Mouse (Mus musculus): Measurements from ENCODE around the gene 6030468B19Rik. TPM values are rescaled to one million over a fixed set of nuclear protein-coding genes. Genes with fewer than 3 reads are reported as not detected.

6030468B19Rik gene
- polyA plus RNA-seq, 1 experiment from 2014 or later = 0.26 TPM

DNA sequence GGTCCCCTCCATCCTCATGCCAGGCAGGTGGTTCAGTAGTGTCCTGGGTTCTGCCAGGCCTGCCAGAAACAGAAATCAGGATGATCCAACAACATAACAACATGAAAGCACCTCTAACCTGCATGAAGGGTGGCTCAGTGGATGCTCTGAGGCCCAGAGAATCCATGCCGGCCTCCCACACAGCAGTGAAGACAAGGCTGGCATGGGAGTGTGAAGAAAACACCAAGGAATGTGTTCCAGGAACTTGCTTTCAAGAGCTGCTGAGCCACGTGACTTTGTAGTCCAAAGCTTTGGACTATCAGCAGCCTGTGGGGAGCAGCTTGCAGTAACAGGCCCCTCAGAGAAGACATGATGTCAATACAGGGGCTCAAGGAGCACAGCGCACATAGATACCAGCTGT lies 31.2 kb upstream of the 6030468B19Rik start:
- H3K4me1 ChIP-seq (replicated peaks) = no peaks in the 10 kb centered on the region
- H3K9me3 ChIP-seq = no peaks in the 10 kb centered on the region
- H3K27ac ChIP-seq = no peak overlapping the region
- H3K36me3 ChIP-seq = peaks cover 65% of the 10 kb centered on the region
- no peak overlapping the region for H3K9ac ChIP-seq (replicated peaks)
- 82% methylated on average over 3 of the region's 3 CpGs for WGBS
- no peak overlapping the region for H3K4me3 ChIP-seq (replicated peaks)
- no peak for ATAC-seq (ENCODE audit: insufficient number of reproducible peaks, insufficient read depth, low FRiP score, low TSS enrichment, low read depth)
- no peak overlapping the region for H3K4me2 ChIP-seq
- H3K27me3 ChIP-seq = no peaks in the 10 kb centered on the region

- Histone ChIP-seq H3K27ac (no peak overlapping the region), H3K9me3 (no peaks in the 10 kb centered on the region), H3K4me2 (no peak overlapping the region), H3K4me3 (replicated peaks) (no peak overlapping the region), H3K4me1 (replicated peaks) (no peaks in the 10 kb centered on the region), H3K27me3 (no peaks in the 10 kb centered on the region), H3K9ac (replicated peaks) (no peak overlapping the region), H3K36me3 (peaks cover 61% of the 10 kb centered on the region)
- no peak for ATAC-seq (ENCODE audit: insufficient number of reproducible peaks, insufficient read depth, low FRiP score, low TSS enrichment, low read depth)
- WGBS = 89% methylated on average over 20 of the region's 20 CpGs
These were observed 28.5 kb upstream of the 6030468B19Rik start for GRCm38 (mm10) chr11:117768725-117769682.

- H3K36me3 ChIP-seq = peaks cover 61% of the 10 kb centered on the region
- 87% methylated on average over 7 of the region's 7 CpGs for WGBS
- no peak overlapping the region for H3K9ac ChIP-seq (replicated peaks)
- no peaks in the 10 kb centered on the region for H3K9me3 ChIP-seq
- H3K27ac ChIP-seq = no peak overlapping the region
- no peaks in the 10 kb centered on the region for H3K27me3 ChIP-seq
- ATAC-seq (ENCODE audit: insufficient number of reproducible peaks, insufficient read depth, low FRiP score, low TSS enrichment, low read depth) = no peak
- no peak overlapping the region for H3K4me2 ChIP-seq
- no peaks in the 10 kb centered on the region for H3K4me1 ChIP-seq (replicated peaks)
- H3K4me3 ChIP-seq (replicated peaks) = no peak overlapping the region
These were observed 27.8 kb upstream of the 6030468B19Rik start for GRCm38 (mm10) chr11:117769683-117770047.

DNA sequence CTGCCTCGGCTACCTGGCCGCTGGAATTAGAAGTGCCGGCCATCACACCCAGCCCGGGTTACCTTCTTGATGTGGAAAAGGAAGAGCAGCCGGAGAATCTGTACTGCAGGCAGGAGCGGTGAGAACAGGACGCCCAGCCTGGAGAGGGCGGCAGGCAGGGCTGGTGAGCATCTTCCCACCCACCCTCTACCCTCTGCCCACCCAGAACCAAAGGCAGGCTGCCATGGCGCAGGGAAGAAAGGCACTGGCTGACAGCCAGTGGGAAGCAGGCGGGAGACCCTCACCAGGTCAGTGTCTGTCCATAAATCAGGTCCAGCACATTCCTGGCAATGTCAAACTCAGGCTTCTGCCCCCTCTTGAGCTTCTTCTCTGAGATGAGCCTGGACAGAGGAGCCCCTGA lies 27.1 kb upstream of the 6030468B19Rik start:
- Histone ChIP-seq H3K27ac (no peak overlapping the region), H3K4me1 (replicated peaks) (no peaks in the 10 kb centered on the region), H3K4me2 (no peak overlapping the region), H3K27me3 (no peaks in the 10 kb centered on the region), H3K36me3 (peaks cover 61% of the 10 kb centered on the region), H3K9me3 (no peaks in the 10 kb centered on the region), H3K4me3 (replicated peaks) (no peak overlapping the region), H3K9ac (replicated peaks) (no peak overlapping the region)
- ATAC-seq (ENCODE audit: insufficient number of reproducible peaks, insufficient read depth, low FRiP score, low TSS enrichment, low read depth) = no peak
- WGBS = 77% methylated on average over 10 of the region's 10 CpGs

DNA sequence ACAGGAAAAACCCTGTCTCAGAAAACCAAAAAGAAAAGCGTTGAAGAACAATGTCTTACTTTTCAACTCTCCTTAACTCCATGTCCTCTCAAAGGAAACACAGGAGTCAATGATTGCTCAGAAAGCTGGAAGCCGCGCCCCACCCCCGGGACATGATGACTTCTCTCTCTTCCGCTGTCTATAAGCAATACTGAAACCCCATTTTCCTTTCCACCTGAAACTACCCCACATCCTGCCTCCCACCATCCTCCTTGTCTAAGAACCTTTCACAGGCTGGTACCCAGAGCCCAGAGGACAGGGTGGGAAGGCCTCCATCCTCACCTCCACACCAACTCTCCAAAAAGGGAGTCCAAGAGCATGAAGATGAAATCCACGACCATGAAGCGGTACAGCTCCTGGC lies 25.1 kb upstream of the 6030468B19Rik start:
- WGBS = 95% methylated on average over 7 of the region's 7 CpGs
- Histone ChIP-seq H3K27ac (no peak overlapping the region), H3K4me3 (replicated peaks) (no peak overlapping the region), H3K27me3 (no peaks in the 10 kb centered on the region), H3K9ac (replicated peaks) (no peak overlapping the region), H3K9me3 (no peaks in the 10 kb centered on the region), H3K4me1 (replicated peaks) (no peaks in the 10 kb centered on the region), H3K4me2 (no peak overlapping the region), H3K36me3 (peaks cover 62% of the 10 kb centered on the region)
- ATAC-seq (ENCODE audit: insufficient number of reproducible peaks, insufficient read depth, low FRiP score, low TSS enrichment, low read depth) = no peak

- no peak for ATAC-seq (ENCODE audit: insufficient number of reproducible peaks, insufficient read depth, low FRiP score, low TSS enrichment, low read depth)
- H3K4me2 ChIP-seq = no peak overlapping the region
- WGBS = 92% methylated on average over 10 of the region's 10 CpGs
These were observed 22.5 kb upstream of the 6030468B19Rik start for GRCm38 (mm10) chr11:117774925-117775324.

GRCm38 (mm10) chr11:117775540-117775939 lies 21.9 kb upstream of the 6030468B19Rik start:
- no peak overlapping the region for H3K27ac ChIP-seq
- peaks cover 63% of the 10 kb centered on the region for H3K36me3 ChIP-seq
- ATAC-seq (ENCODE audit: insufficient number of reproducible peaks, insufficient read depth, low FRiP score, low TSS enrichment, low read depth) = no peak
- 89% methylated on average over 13 of the region's 13 CpGs for WGBS
- no peak overlapping the region for H3K4me3 ChIP-seq (replicated peaks)
- H3K4me1 ChIP-seq (replicated peaks) = peaks cover 25% of the 10 kb centered on the region
- H3K27me3 ChIP-seq = no peaks in the 10 kb centered on the region
- H3K4me2 ChIP-seq = no peak overlapping the region
- no peaks in the 10 kb centered on the region for H3K9me3 ChIP-seq
- no peak overlapping the region for H3K9ac ChIP-seq (replicated peaks)

More at GRCm38 (mm10) chr11:117774925-117775324, 22.5 kb upstream of the 6030468B19Rik start:
- H3K27me3 ChIP-seq = no peaks in the 10 kb centered on the region
- no peak overlapping the region for H3K9ac ChIP-seq (replicated peaks)
- no peak overlapping the region for H3K4me3 ChIP-seq (replicated peaks)
- no peak overlapping the region for H3K27ac ChIP-seq
- H3K4me1 ChIP-seq (replicated peaks) = peaks cover 19% of the 10 kb centered on the region
- H3K9me3 ChIP-seq = no peaks in the 10 kb centered on the region
- H3K36me3 ChIP-seq = peaks cover 68% of the 10 kb centered on the region

- ATAC-seq (ENCODE audit: insufficient number of reproducible peaks, insufficient read depth, low FRiP score, low TSS enrichment, low read depth) = no peak
- no peak overlapping the region for H3K27ac ChIP-seq
- H3K36me3 ChIP-seq = peaks cover 60% of the 10 kb centered on the region
- H3K4me2 ChIP-seq = no peak overlapping the region
- no peaks in the 10 kb centered on the region for H3K9me3 ChIP-seq
- H3K27me3 ChIP-seq = no peaks in the 10 kb centered on the region
- no peak overlapping the region for H3K9ac ChIP-seq (replicated peaks)
- 91% methylated on average over 14 of the region's 14 CpGs for WGBS
- H3K4me3 ChIP-seq (replicated peaks) = no peak overlapping the region
- H3K4me1 ChIP-seq (replicated peaks) = peaks cover 31% of the 10 kb centered on the region
These were observed 21.2 kb upstream of the 6030468B19Rik start for GRCm38 (mm10) chr11:117776085-117776792.

- H3K4me1 ChIP-seq (replicated peaks) = peaks cover 40% of the 10 kb centered on the region
- WGBS = 87% methylated on average over 5 of the region's 5 CpGs
- no peak overlapping the region for H3K4me3 ChIP-seq (replicated peaks)
These were observed 20.3 kb upstream of the 6030468B19Rik start for GRCm38 (mm10) chr11:117777111-117777510.

GRCm38 (mm10) chr11:117778031-117778430 lies 19.4 kb upstream of the 6030468B19Rik start:
- H3K27ac ChIP-seq = no peak overlapping the region
- H3K9me3 ChIP-seq = no peaks in the 10 kb centered on the region
- no peak for ATAC-seq (ENCODE audit: insufficient number of reproducible peaks, insufficient read depth, low FRiP score, low TSS enrichment, low read depth)

More at GRCm38 (mm10) chr11:117777111-117777510, 20.3 kb upstream of the 6030468B19Rik start:
- Histone ChIP-seq H3K27me3 (peaks cover 7% of the 10 kb centered on the region), H3K9ac (replicated peaks) (no peak overlapping the region), H3K36me3 (peaks cover 54% of the 10 kb centered on the region), H3K27ac (no peak overlapping the region), H3K4me2 (no peak overlapping the region), H3K9me3 (no peaks in the 10 kb centered on the region)
- ATAC-seq (ENCODE audit: insufficient number of reproducible peaks, insufficient read depth, low FRiP score, low TSS enrichment, low read depth) = no peak

GRCm38 (mm10) chr11:117778851-117779433 lies 18.5 kb upstream of the 6030468B19Rik start:
- 46% methylated on average over 12 of the region's 12 CpGs for WGBS
- peak overlapping the region; percentile 98 for H3K4me2 ChIP-seq
- no peaks in the 10 kb centered on the region for H3K9me3 ChIP-seq
- peaks cover 25% of the 10 kb centered on the region for H3K27me3 ChIP-seq
- H3K36me3 ChIP-seq = peaks cover 42% of the 10 kb centered on the region
- H3K27ac ChIP-seq = peak overlapping the region; percentile 86
- H3K4me1 ChIP-seq (replicated peaks) = peaks cover 52% of the 10 kb centered on the region
- no peak; the same call in 1 of the 2 replicates for ATAC-seq (ENCODE audit: insufficient number of reproducible peaks, insufficient read depth, low FRiP score, low TSS enrichment, low read depth)
- H3K4me3 ChIP-seq (replicated peaks) = peak overlapping the region; percentile 54
- H3K9ac ChIP-seq (replicated peaks) = peak overlapping the region; percentile 70

More at GRCm38 (mm10) chr11:117778031-117778430, 19.4 kb upstream of the 6030468B19Rik start:
- H3K4me2 ChIP-seq = no peak overlapping the region
- H3K27me3 ChIP-seq = peaks cover 16% of the 10 kb centered on the region
- peaks cover 51% of the 10 kb centered on the region for H3K36me3 ChIP-seq
- H3K4me1 ChIP-seq (replicated peaks) = peaks cover 45% of the 10 kb centered on the region
- H3K9ac ChIP-seq (replicated peaks) = no peak overlapping the region
- H3K4me3 ChIP-seq (replicated peaks) = no peak overlapping the region
- WGBS = 96% methylated on average over 11 of the region's 11 CpGs
